Mouse (Mus musculus) bone marrow, adult 2 months (tissue): ENCODE data around the gene Col13a1.

Source experiments
- CTCF ChIP-seq: fragments of 200-500 bp; IDR thresholded peaks from 2 replicates; pipeline ENCODE4 v1.5.1; 2011; ENCODE audit warnings: low read length, control low read depth; ENCODE audit not compliant: control insufficient read depth, insufficient read depth
- POLR2A ChIP-seq: fragments of 200-500 bp; IDR thresholded peaks from 2 replicates; pipeline ENCODE4 v1.6.1; 2011; ENCODE audit warnings: low read depth, mild to moderate bottlenecking, control low read depth, low read length, borderline replicate concordance; ENCODE audit not compliant: control insufficient read depth

DNA sequence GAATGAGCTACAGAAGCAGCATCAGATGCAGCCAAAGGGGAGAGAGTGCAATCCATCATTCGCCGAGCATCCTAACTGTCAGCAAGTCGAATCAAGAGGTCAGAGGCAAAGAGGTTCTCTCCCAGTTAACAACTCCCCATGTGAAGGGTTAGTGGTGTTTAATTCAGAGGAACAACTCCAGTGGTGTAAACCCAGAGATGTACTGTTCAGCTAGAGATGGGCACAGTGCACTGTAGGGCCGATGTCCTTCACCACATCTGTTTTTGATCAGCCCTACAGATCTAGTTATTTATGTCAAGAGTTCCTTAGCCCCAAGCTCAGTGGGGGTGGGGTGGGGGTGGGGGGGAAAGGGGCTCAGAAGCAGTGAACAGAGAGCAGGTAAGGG is 155.2 kb downstream of the Col13a1 start:
- TF ChIP-seq CTCF (no peak), POLR2A (no peak)
